Mouse (Mus musculus) myocyte (in vitro differentiated cells): Measurements from ENCODE around the gene Znrf2. TPM values are rescaled to one million over a fixed set of nuclear protein-coding genes. Genes with fewer than 3 reads are reported as not detected.

Experiments used
- H3K27me3 ChIP-seq: one replicate; pipeline ENCODE4 v1.6.1; 2011; ENCODE audit not compliant: control insufficient read depth, insufficient read depth, insufficient read length
- H3K36me3 ChIP-seq: one replicate; pipeline ENCODE4 v1.6.1; 2011; ENCODE audit not compliant: control insufficient read depth, insufficient read depth
- H3K4me2 ChIP-seq: one replicate; pipeline ENCODE4 v1.6.1; 2011; ENCODE audit warnings: low read depth, control low read depth
- H3K4me3 ChIP-seq: one replicate; pipeline ENCODE4 v1.5.1; 2011; ENCODE audit warnings: mild to moderate bottlenecking, control low read depth, moderate library complexity
- H3K79me2 ChIP-seq: one replicate; pipeline ENCODE4 v1.6.1; 2011; ENCODE audit not compliant: control insufficient read depth, insufficient read depth
- H3ac ChIP-seq: one replicate; pipeline ENCODE4 v1.6.1; 2011; ENCODE audit not compliant: control insufficient read depth, insufficient read length
- CEBPB ChIP-seq: IDR thresholded peaks from 2 replicates; pipeline ENCODE4 v1.6.1; 2011; ENCODE audit warnings: mild to moderate bottlenecking, moderate library complexity; ENCODE audit not compliant: poor library complexity, insufficient read depth, severe bottlenecking
- E2F4 ChIP-seq: IDR thresholded peaks from one replicate; pipeline ENCODE4 v1.6.1; 2011; ENCODE audit warnings: mild to moderate bottlenecking, control low read depth, moderate library complexity; ENCODE audit not compliant: insufficient read depth
- MAX ChIP-seq: IDR thresholded peaks from one replicate; pipeline ENCODE4 v1.6.1; 2011; ENCODE audit warnings: low read depth, mild to moderate bottlenecking, control low read depth
- MYOD1 ChIP-seq, 3 experiments: IDR thresholded peaks; one replicate each; pipeline ENCODE4 v1.6.1; 2011; ENCODE audit warnings: control low read depth in 2 of 3, low read depth in 2 of 3, mild to moderate bottlenecking in 2 of 3, moderate library complexity in 1 of 3; ENCODE audit not compliant: insufficient read length in 2 of 3, control insufficient read depth in 1 of 3
- MYOG ChIP-seq, 3 experiments: IDR thresholded peaks; one replicate each; pipeline ENCODE4 v1.6.1; 2011; ENCODE audit warnings: control low read depth in 2 of 3, low read depth in 2 of 3, mild to moderate bottlenecking in 2 of 3; ENCODE audit not compliant: insufficient read length in 2 of 3, control insufficient read depth in 1 of 3, insufficient read depth in 1 of 3
- POLR2A ChIP-seq: IDR thresholded peaks from one replicate; pipeline ENCODE4 v1.6.1; 2011; ENCODE audit warnings: low read depth, mild to moderate bottlenecking, control low read depth, moderate library complexity; ENCODE audit not compliant: insufficient read length
- POLR2AphosphoS2 ChIP-seq: IDR thresholded peaks from one replicate; pipeline ENCODE4 v1.6.1; 2011; ENCODE audit warnings: low read depth, control low read depth; ENCODE audit not compliant: insufficient read length
- REST ChIP-seq: IDR thresholded peaks from one replicate; pipeline ENCODE4 v1.6.1; 2011; ENCODE audit warnings: mild to moderate bottlenecking, control low read depth, moderate library complexity; ENCODE audit not compliant: insufficient read depth, insufficient read length
- SRF ChIP-seq: IDR thresholded peaks from one replicate; pipeline ENCODE4 v1.6.1; 2011; ENCODE audit warnings: low read depth; ENCODE audit not compliant: control insufficient read depth, insufficient read length
- TCF12 ChIP-seq: IDR thresholded peaks from one replicate; pipeline ENCODE4 v1.6.1; 2011; ENCODE audit warnings: mild to moderate bottlenecking, control low read depth; ENCODE audit not compliant: poor library complexity, insufficient read depth, severe bottlenecking
- TCF3 ChIP-seq: IDR thresholded peaks from one replicate; pipeline ENCODE4 v1.6.1; 2011; ENCODE audit warnings: low read depth, control low read depth; ENCODE audit not compliant: insufficient read length
- USF1 ChIP-seq: IDR thresholded peaks from one replicate; pipeline ENCODE4 v1.6.1; 2011; ENCODE audit warnings: low read depth, mild to moderate bottlenecking, control low read depth, moderate library complexity
- polyA plus RNA-seq: library from polyadenylated mRNA; unstranded; fragments of >200 nt; fragmentation: generic; extraction: Trizol; gene quantifications from one replicate; pipeline ENCODE4 v1.2.1, GENCODE M21; 2012; ENCODE audit warnings: missing spikeins

The Znrf2 gene
- polyA plus RNA-seq, 1 experiment, result 5.7 TPM

DNA sequence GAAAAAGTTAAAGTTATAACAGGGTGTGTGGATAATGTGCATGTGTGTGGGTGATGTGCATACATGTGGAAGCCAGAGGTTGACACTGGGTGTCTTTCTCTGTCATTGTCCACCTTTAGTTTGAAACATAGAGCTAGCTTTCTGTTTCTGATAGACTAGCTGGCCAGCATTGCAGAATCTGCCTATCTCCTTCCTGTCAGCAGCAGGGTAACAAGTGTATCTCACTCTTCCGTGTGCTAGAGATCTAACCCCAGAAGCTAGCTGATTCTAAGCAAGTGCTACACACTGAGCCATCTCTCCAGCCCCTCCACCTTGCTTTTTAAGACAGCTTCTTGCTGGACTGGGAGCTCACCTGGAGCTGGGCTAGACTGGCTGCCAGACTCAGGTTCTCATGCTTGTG lies 11.6 kb downstream of the Znrf2 start:
- H3K4me2 ChIP-seq, result no peak overlapping the region
- TF ChIP-seq MAX, result no peak
- TF ChIP-seq MYOD1 (IDR thresholded peaks at IDR 0.05; ENCODE audit: control insufficient read depth in 1 of 3, insufficient read length in 2 of 3, low read depth in 2 of 3), result no peak
- TF ChIP-seq TCF3, result no peak
- TF ChIP-seq E2F4, result no peak
- no peak for TF ChIP-seq TCF12
- no peak for TF ChIP-seq MYOG (IDR thresholded peaks at IDR 0.05; ENCODE audit: control insufficient read depth in 1 of 3, insufficient read depth in 1 of 3, insufficient read length in 2 of 3, low read depth in 2 of 3)
- no peak for TF ChIP-seq REST
- no peak for TF ChIP-seq POLR2AphosphoS2
- peaks cover 3% of the 10 kb centered on the region for H3K79me2 ChIP-seq
- no peaks in the 10 kb centered on the region for H3K36me3 ChIP-seq
- no peak overlapping the region for H3ac ChIP-seq
- no peaks in the 10 kb centered on the region for H3K27me3 ChIP-seq
- H3K4me3 ChIP-seq, result no peak overlapping the region

DNA sequence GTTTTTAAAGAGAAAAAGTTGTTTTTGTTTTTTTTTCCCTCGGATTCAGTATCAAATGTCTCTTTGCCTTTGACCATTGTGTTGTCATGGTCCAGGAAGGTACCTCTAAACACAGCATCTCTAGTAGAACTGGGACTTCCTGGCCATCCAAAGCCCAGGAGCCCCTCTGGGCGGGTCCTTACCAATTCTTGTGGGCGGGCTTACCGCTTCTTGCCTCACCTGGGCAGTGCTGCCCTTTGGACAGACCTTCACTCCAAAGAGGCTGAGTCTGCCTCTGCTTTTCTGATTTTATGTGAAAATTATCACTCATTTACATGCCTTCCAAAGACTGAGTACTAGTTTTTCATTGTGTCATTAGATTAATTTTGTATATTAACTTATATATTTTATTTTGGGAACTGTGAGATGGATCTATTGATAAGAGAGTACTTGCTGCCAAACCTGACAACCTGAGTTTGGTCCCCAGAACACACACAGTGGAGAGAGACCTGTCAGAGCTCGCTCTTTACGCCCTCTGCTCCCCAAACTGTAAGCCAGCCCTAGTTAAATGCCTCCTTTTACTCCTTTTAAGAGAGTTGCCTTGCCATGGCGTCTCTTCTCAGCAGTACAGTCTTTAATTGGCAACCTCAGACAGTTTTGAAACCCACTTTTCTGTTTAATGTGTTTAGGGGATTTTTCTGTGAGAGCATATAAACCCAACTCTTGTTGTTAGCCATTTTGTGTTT lies 13.5 kb downstream of the Znrf2 start:
- no peaks in the 10 kb centered on the region for H3K36me3 ChIP-seq
- H3ac ChIP-seq, result no peak overlapping the region
- H3K27me3 ChIP-seq, result no peaks in the 10 kb centered on the region
- peaks cover 3% of the 10 kb centered on the region for H3K79me2 ChIP-seq
- H3K4me2 ChIP-seq, result no peak overlapping the region
- no peak overlapping the region for H3K4me3 ChIP-seq
- TF ChIP-seq SRF (no peak), E2F4 (no peak), MYOG (IDR thresholded peaks at IDR 0.05; ENCODE audit: control insufficient read depth in 1 of 3, insufficient read depth in 1 of 3, insufficient read length in 2 of 3, low read depth in 2 of 3) (no peak), MAX (no peak), POLR2AphosphoS2 (no peak), REST (no peak), MYOD1 (IDR thresholded peaks at IDR 0.05; ENCODE audit: control insufficient read depth in 1 of 3, insufficient read length in 2 of 3, low read depth in 2 of 3) (no peak), TCF12 (no peak), USF1 (no peak)

DNA sequence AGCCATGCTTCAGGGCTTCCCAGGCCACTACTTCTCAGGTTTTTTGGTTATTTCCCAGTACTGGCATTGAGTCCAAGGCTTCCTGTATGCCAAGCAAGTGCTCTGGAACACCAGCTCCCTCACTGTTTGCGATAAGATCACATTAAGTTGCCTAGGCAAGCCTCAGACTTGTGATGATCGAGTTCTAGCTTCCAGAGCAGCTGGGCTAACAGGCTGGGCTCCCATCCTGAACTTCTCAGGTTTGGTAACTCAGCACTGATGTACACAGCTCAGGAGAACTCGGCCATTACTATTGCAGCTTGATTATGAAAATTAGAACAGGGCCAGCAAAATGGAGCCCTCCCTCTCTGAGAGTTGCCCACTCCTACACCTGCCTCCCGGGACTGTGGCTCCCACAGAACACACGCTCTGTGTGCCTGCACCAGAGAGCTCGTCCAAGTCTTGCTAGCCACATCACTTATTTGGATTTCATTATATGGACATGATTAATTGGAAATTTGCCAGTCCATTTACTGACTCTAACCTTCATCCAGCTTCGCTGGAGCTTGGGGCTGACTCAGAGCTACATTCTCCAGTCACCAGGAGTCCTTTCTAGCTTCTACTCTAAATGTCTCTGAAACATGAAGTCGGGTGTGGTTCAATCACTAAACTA lies 14.5 kb downstream of the Znrf2 start:
- H3K36me3 ChIP-seq, result no peaks in the 10 kb centered on the region

DNA sequence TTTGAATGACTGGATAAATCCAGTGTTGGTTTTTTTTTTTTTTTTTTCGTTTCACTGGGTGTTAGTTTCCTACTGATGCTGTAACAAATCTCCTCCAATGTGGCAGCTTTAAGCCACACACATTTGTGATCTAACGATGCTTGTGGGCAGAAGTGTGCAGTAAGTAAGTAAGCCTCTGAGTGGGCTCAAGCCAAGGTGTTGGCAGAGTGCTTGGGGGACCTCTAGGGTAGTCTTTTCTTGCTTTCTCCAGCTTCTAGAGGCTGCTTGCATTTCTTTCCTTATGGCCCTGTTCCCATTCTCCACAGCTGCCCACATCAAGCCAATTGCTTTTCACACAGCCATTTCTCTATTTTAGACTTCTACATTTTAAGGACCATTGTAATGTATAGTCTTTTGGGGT lies 16.7 kb downstream of the Znrf2 start:
- TF ChIP-seq SRF (no peak), USF1 (no peak), POLR2AphosphoS2 (no peak), MAX (no peak), REST (no peak), MYOD1 (IDR thresholded peaks at IDR 0.05; ENCODE audit: control insufficient read depth in 1 of 3, insufficient read length in 2 of 3, low read depth in 2 of 3) (no peak), POLR2A (no peak), TCF12 (no peak)
- H3K4me3 ChIP-seq, result no peak overlapping the region
- no peaks in the 10 kb centered on the region for H3K27me3 ChIP-seq
- H3K4me2 ChIP-seq, result no peak overlapping the region
- H3K79me2 ChIP-seq, result peaks cover 3% of the 10 kb centered on the region
- H3K36me3 ChIP-seq, result no peaks in the 10 kb centered on the region
- H3ac ChIP-seq, result no peak overlapping the region

More for the DNA sequence above, 14.5 kb downstream of the Znrf2 start:
- H3ac ChIP-seq, result no peak overlapping the region
- peaks cover 3% of the 10 kb centered on the region for H3K79me2 ChIP-seq
- TF ChIP-seq MYOD1 (IDR thresholded peaks at IDR 0.05; ENCODE audit: control insufficient read depth in 1 of 3, insufficient read length in 2 of 3, low read depth in 2 of 3) (no peak), MYOG (IDR thresholded peaks at IDR 0.05; ENCODE audit: control insufficient read depth in 1 of 3, insufficient read depth in 1 of 3, insufficient read length in 2 of 3, low read depth in 2 of 3) (no peak), POLR2A (no peak), SRF (no peak), E2F4 (no peak), CEBPB (no peak), TCF12 (no peak), USF1 (no peak), REST (no peak), TCF3 (no peak), POLR2AphosphoS2 (no peak), MAX (no peak)
- H3K27me3 ChIP-seq, result no peaks in the 10 kb centered on the region
- H3K4me3 ChIP-seq, result no peak overlapping the region
- H3K4me2 ChIP-seq, result no peak overlapping the region

DNA sequence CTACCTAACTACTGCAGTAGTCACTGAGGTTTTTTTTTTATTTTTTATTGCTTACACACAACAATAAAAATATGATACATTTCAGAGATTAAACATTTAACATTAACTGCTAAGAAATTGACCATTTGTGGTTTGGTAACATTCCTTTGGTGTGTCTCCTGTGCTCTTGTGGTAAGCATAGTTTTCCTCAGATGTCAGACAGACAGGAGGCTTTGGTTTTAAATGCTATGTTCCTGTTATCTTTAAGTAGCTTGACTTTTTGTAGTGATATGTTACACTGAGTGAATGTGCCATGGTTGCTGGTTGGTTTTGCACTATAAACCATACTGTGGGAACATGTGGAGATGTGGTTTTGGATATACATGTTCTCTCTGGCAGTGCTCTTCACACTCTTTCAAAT lies 19.9 kb downstream of the Znrf2 start:
- Histone ChIP-seq H3K4me2 (no peak overlapping the region), H3K36me3 (no peaks in the 10 kb centered on the region), H3K4me3 (no peak overlapping the region), H3K27me3 (no peaks in the 10 kb centered on the region), H3ac (no peak overlapping the region), H3K79me2 (no peaks in the 10 kb centered on the region)
- TF ChIP-seq SRF (no peak), MYOG (IDR thresholded peaks at IDR 0.05; ENCODE audit: control insufficient read depth in 1 of 3, insufficient read depth in 1 of 3, insufficient read length in 2 of 3, low read depth in 2 of 3) (no peak), POLR2AphosphoS2 (no peak), E2F4 (no peak), CEBPB (no peak), TCF3 (no peak), TCF12 (no peak), MAX (no peak), REST (no peak), USF1 (no peak), POLR2A (no peak), MYOD1 (IDR thresholded peaks at IDR 0.05; ENCODE audit: control insufficient read depth in 1 of 3, insufficient read length in 2 of 3, low read depth in 2 of 3) (no peak)
